Mouse (Mus musculus): ENCODE measurements around the gene 1700013F07Rik. TPM values are rescaled to one million over a fixed set of nuclear protein-coding genes. Genes with fewer than 3 reads are reported as not detected.

The 1700013F07Rik gene
- total RNA-seq (2023): not detected in 4 replicates

GRCm38 (mm10) chr3:108533951-108534350, at the start of gene 1700013F07Rik:
Gene 1700013F07Rik, plus strand, starts transcription at chr3:108534150.

GRCm38 (mm10) chr3:108536517-108537260, 2.7 kb downstream of the 1700013F07Rik start, which contains the start of gene 5330417C22Rik:
Gene 5330417C22Rik, minus strand, starts transcription at chr3:108536536.

GRCm38 (mm10) chr3:108562133-108562730, 28.3 kb downstream of the 1700013F07Rik start, which contains the start of gene Tmem167b:
Gene Tmem167b, minus strand, starts transcription at chr3:108562466.

GRCm38 (mm10) chr3:108571443-108572294, 37.7 kb downstream of the 1700013F07Rik start, which contains the start of gene Taf13:
Gene Taf13, plus strand, starts transcription at chr3:108571698.

GRCm38 (mm10) chr3:108590786-108591529, 57.0 kb downstream of the 1700013F07Rik start, which contains the start of gene Wdr47:
Gene Wdr47, plus strand, starts transcription at chr3:108591279.

Other genes with a start within 250 kb of the 1700013F07Rik start
- gene Mybphl, start 169.2 kb upstream of the 1700013F07Rik start, total RNA-seq (2023): not detected in 4 replicates
- 0.35 to 2.1 TPM (median 0.72 TPM) in 4 replicates for gene Psrc1, start 150.3 kb upstream of the 1700013F07Rik start, total RNA-seq (2023)
- gene Celsr2, start 118.6 kb upstream of the 1700013F07Rik start, total RNA-seq (2023): 4.4 to 6.8 TPM (median 4.9 TPM) in 4 replicates
- gene Sars, start 88.9 kb upstream of the 1700013F07Rik start, total RNA-seq (2023): 116 to 136 TPM (median 133 TPM) in 4 replicates
- 0.09 to 0.13 TPM in 2 of 4 replicates, not detected in the others for gene 5330417C22Rik, start 2.4 kb downstream of the 1700013F07Rik start, total RNA-seq (2023)
- gene Tmem167b, start 28.3 kb downstream of the 1700013F07Rik start, total RNA-seq (2023): 39.8 to 42.2 TPM (median 40.4 TPM) in 4 replicates
- gene Taf13, start 37.5 kb downstream of the 1700013F07Rik start, total RNA-seq (2023): 29.1 to 36.1 TPM (median 34.6 TPM) in 4 replicates
- gene Wdr47, start 57.1 kb downstream of the 1700013F07Rik start, total RNA-seq (2023): 17.0 to 30.3 TPM (median 21.7 TPM) in 4 replicates
- 31.9 to 44.0 TPM (median 39.7 TPM) in 4 replicates for gene Clcc1, start 119.8 kb downstream of the 1700013F07Rik start, total RNA-seq (2023)
- 0.26 to 1.1 TPM (median 0.53 TPM) in 3 of 4 replicates, not detected in the other for gene Gpsm2, start 188.2 kb downstream of the 1700013F07Rik start, total RNA-seq (2023)
- not detected in 4 replicates for gene Aknad1, start 205.5 kb downstream of the 1700013F07Rik start, total RNA-seq (2023)